Mouse (Mus musculus): ENCODE results near the gene Jchain. TPM values are rescaled to one million over a fixed set of nuclear protein-coding genes. Genes with fewer than 3 reads are reported as not detected.

The Jchain gene
- polyA plus RNA-seq, 1 experiment from 2014 or later, result not detected

- no peaks in the 10 kb centered on the region for H3K27me3 ChIP-seq (ENCODE audit: control insufficient read depth, insufficient read depth, low read length)
- 59% methylated on average over 5 of the region's 5 CpGs for WGBS (ENCODE audit: insufficient replicate concordance)
- H3K4me3 ChIP-seq (ENCODE audit: low read depth, low read length), result no peak overlapping the region
- no peaks in the 10 kb centered on the region for H3K4me1 ChIP-seq (ENCODE audit: control insufficient read depth, insufficient read depth, low read length)
- no peaks in the 10 kb centered on the region for H3K36me3 ChIP-seq (ENCODE audit: control insufficient read depth, insufficient read depth, low read length)
- H3K9ac ChIP-seq (ENCODE audit: low read depth, low read length), result no peak overlapping the region
- no peaks in the 10 kb centered on the region for H3K9me3 ChIP-seq (replicated peaks; ENCODE audit: control insufficient read depth, low read length)
- no peak overlapping the region for H3K27ac ChIP-seq (ENCODE audit: low read depth, low read length)
- H3K4me2 ChIP-seq, result no peak overlapping the region
- ATAC-seq (replicated peaks; ENCODE audit: insufficient number of reproducible peaks, low FRiP score, low TSS enrichment), result no peak
Measured at GRCm38 (mm10) chr5:88542651-88543282, 15.1 kb upstream of the Jchain start.

- Histone ChIP-seq H3K4me3 (ENCODE audit: low read depth, low read length) (no peak overlapping the region), H3K36me3 (ENCODE audit: control insufficient read depth, insufficient read depth, low read length) (no peaks in the 10 kb centered on the region), H3K9me3 (replicated peaks; ENCODE audit: control insufficient read depth, low read length) (no peaks in the 10 kb centered on the region), H3K4me1 (ENCODE audit: control insufficient read depth, insufficient read depth, low read length) (no peaks in the 10 kb centered on the region), H3K27me3 (ENCODE audit: control insufficient read depth, insufficient read depth, low read length) (no peaks in the 10 kb centered on the region), H3K4me2 (no peak overlapping the region), H3K27ac (ENCODE audit: low read depth, low read length) (no peak overlapping the region), H3K9ac (ENCODE audit: low read depth, low read length) (no peak overlapping the region)
- no peak for ATAC-seq (replicated peaks; ENCODE audit: insufficient number of reproducible peaks, low FRiP score, low TSS enrichment)
Measured at GRCm38 (mm10) chr5:88540845-88541244, 13.2 kb upstream of the Jchain start.

- WGBS (ENCODE audit: insufficient replicate concordance), result 70% methylated on average over 3 of the region's 3 CpGs
- no peak for ATAC-seq (replicated peaks; ENCODE audit: insufficient number of reproducible peaks, low FRiP score, low TSS enrichment)
- no peaks in the 10 kb centered on the region for H3K27me3 ChIP-seq (ENCODE audit: control insufficient read depth, insufficient read depth, low read length)
- H3K4me1 ChIP-seq (ENCODE audit: control insufficient read depth, insufficient read depth, low read length), result peaks cover 6% of the 10 kb centered on the region; the same call in 1 of the 2 replicates
- H3K9me3 ChIP-seq (replicated peaks; ENCODE audit: control insufficient read depth, low read length), result no peaks in the 10 kb centered on the region
- no peak overlapping the region for H3K4me3 ChIP-seq (ENCODE audit: low read depth, low read length)
- H3K4me2 ChIP-seq, result no peak overlapping the region
- H3K36me3 ChIP-seq (ENCODE audit: control insufficient read depth, insufficient read depth, low read length), result no peaks in the 10 kb centered on the region
- no peak overlapping the region for H3K27ac ChIP-seq (ENCODE audit: low read depth, low read length)
- no peak overlapping the region for H3K9ac ChIP-seq (ENCODE audit: low read depth, low read length)
Measured at GRCm38 (mm10) chr5:88534697-88535096, 7.0 kb upstream of the Jchain start.

- no peak overlapping the region for H3K4me2 ChIP-seq
- no peak overlapping the region for H3K9ac ChIP-seq (ENCODE audit: low read depth, low read length)
- H3K4me3 ChIP-seq (ENCODE audit: low read depth, low read length), result no peak overlapping the region
- H3K9me3 ChIP-seq (replicated peaks; ENCODE audit: control insufficient read depth, low read length), result no peaks in the 10 kb centered on the region
- H3K27me3 ChIP-seq (ENCODE audit: control insufficient read depth, insufficient read depth, low read length), result no peaks in the 10 kb centered on the region
- no peak for ATAC-seq (replicated peaks; ENCODE audit: insufficient number of reproducible peaks, low FRiP score, low TSS enrichment)
- no peak overlapping the region for H3K27ac ChIP-seq (ENCODE audit: low read depth, low read length)
- peaks cover 6% of the 10 kb centered on the region; the same call in 1 of the 2 replicates for H3K4me1 ChIP-seq (ENCODE audit: control insufficient read depth, insufficient read depth, low read length)
- WGBS (ENCODE audit: insufficient replicate concordance), result 59% methylated on average over 1 of the region's 1 CpGs
- no peaks in the 10 kb centered on the region for H3K36me3 ChIP-seq (ENCODE audit: control insufficient read depth, insufficient read depth, low read length)
Measured at GRCm38 (mm10) chr5:88530908-88531307, 3.2 kb upstream of the Jchain start.

DNA sequence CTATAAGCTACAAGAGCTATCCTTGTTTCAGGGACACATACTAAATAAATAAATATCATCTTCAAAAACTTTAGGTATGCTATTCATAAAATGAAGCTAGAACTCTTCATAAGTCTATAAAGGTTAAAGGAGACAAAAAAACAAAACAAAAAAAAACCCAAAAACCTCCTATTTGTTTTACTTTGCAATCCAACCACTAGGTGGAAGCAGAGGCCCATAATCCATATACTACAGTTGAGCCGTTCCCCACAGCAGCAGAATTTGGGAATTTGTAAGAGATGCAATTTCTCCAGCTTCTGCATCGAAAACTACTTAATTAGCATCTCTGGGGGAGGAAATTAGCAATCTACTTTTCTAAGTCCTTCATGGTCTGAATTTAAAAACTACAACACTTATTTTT, 8.5 kb downstream of the Jchain start:
- H3K27ac ChIP-seq (ENCODE audit: low read depth, low read length), result no peak overlapping the region
- no peak overlapping the region for H3K9ac ChIP-seq (ENCODE audit: low read depth, low read length)
- 5% methylated on average over 2 of the region's 2 CpGs for WGBS (ENCODE audit: insufficient replicate concordance)
- H3K4me2 ChIP-seq, result no peak overlapping the region
- H3K4me3 ChIP-seq (ENCODE audit: low read depth, low read length), result no peak overlapping the region
- no peak for ATAC-seq (replicated peaks; ENCODE audit: insufficient number of reproducible peaks, low FRiP score, low TSS enrichment)
- no peaks in the 10 kb centered on the region for H3K27me3 ChIP-seq (ENCODE audit: control insufficient read depth, insufficient read depth, low read length)
- H3K4me1 ChIP-seq (ENCODE audit: control insufficient read depth, insufficient read depth, low read length), result no peaks in the 10 kb centered on the region
- H3K9me3 ChIP-seq (replicated peaks; ENCODE audit: control insufficient read depth, low read length), result no peaks in the 10 kb centered on the region
- no peaks in the 10 kb centered on the region for H3K36me3 ChIP-seq (ENCODE audit: control insufficient read depth, insufficient read depth, low read length)

DNA sequence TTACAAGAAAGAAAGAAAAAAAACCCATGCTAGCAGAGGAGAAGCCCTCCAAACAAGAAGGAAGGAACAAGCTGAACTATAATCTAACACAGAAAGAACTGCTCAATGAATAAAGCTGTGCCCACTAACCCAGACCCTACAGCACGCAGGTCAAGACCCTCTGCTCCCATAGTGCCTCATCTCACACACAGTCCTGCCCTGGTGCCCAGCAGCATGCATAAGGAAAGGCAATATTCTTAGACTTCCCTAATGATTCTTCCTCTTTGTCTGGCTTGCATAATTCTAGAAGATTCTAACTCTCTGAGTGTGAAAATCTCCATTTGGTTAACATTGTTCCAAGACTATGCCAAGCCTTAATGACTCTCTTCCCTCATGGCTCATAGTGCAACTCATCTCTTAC, 18.7 kb downstream of the Jchain start:
- no peaks in the 10 kb centered on the region for H3K4me1 ChIP-seq (ENCODE audit: control insufficient read depth, insufficient read depth, low read length)
- ATAC-seq (replicated peaks; ENCODE audit: insufficient number of reproducible peaks, low FRiP score, low TSS enrichment), result no peak
- H3K4me2 ChIP-seq, result no peak overlapping the region
- H3K4me3 ChIP-seq (ENCODE audit: low read depth, low read length), result no peak overlapping the region
- no peaks in the 10 kb centered on the region for H3K36me3 ChIP-seq (ENCODE audit: control insufficient read depth, insufficient read depth, low read length)
- H3K9me3 ChIP-seq (replicated peaks; ENCODE audit: control insufficient read depth, low read length), result no peaks in the 10 kb centered on the region
- no peak overlapping the region for H3K9ac ChIP-seq (ENCODE audit: low read depth, low read length)
- no peaks in the 10 kb centered on the region for H3K27me3 ChIP-seq (ENCODE audit: control insufficient read depth, insufficient read depth, low read length)
- WGBS (ENCODE audit: insufficient replicate concordance), result 77% methylated on average over 1 of the region's 1 CpGs
- H3K27ac ChIP-seq (ENCODE audit: low read depth, low read length), result no peak overlapping the region

GRCm38 (mm10) chr5:88508555-88508954, 19.1 kb downstream of the Jchain start:
- 64% methylated on average over 1 of the region's 1 CpGs for WGBS (ENCODE audit: insufficient replicate concordance)
- no peaks in the 10 kb centered on the region for H3K9me3 ChIP-seq (replicated peaks; ENCODE audit: control insufficient read depth, low read length)
- H3K27me3 ChIP-seq (ENCODE audit: control insufficient read depth, insufficient read depth, low read length), result no peaks in the 10 kb centered on the region
- no peak for ATAC-seq (replicated peaks; ENCODE audit: insufficient number of reproducible peaks, low FRiP score, low TSS enrichment)
- no peak overlapping the region for H3K9ac ChIP-seq (ENCODE audit: low read depth, low read length)
- no peak overlapping the region for H3K27ac ChIP-seq (ENCODE audit: low read depth, low read length)
- no peak overlapping the region for H3K4me2 ChIP-seq
- no peaks in the 10 kb centered on the region for H3K36me3 ChIP-seq (ENCODE audit: control insufficient read depth, insufficient read depth, low read length)
- H3K4me1 ChIP-seq (ENCODE audit: control insufficient read depth, insufficient read depth, low read length), result no peaks in the 10 kb centered on the region
- H3K4me3 ChIP-seq (ENCODE audit: low read depth, low read length), result no peak overlapping the region

DNA sequence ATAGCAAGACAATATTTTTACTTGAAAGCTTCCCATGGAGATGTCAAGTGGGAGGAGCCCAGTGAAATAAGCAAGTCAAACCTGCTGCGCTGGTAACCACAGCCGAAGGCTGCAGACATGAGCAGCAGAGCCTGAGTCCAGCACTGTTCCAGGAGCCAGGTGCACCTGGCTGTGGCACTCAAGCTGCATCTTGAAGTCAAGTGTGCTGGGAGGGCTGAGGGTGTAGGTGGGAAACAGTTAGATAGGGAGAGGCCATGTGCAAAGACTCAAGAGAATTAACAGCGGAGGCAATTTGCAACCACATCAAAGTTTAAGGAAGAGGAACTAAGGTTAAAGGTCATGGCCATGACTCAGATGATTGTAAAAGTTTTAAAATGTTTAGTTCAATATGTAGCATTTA, 27.9 kb downstream of the Jchain start:
- no peak overlapping the region for H3K9ac ChIP-seq (ENCODE audit: low read depth, low read length)
- no peaks in the 10 kb centered on the region for H3K4me1 ChIP-seq (ENCODE audit: control insufficient read depth, insufficient read depth, low read length)
- no peaks in the 10 kb centered on the region for H3K27me3 ChIP-seq (ENCODE audit: control insufficient read depth, insufficient read depth, low read length)
- ATAC-seq (replicated peaks; ENCODE audit: insufficient number of reproducible peaks, low FRiP score, low TSS enrichment), result no peak
- H3K4me3 ChIP-seq (ENCODE audit: low read depth, low read length), result no peak overlapping the region
- no peak overlapping the region for H3K4me2 ChIP-seq
- no peaks in the 10 kb centered on the region for H3K36me3 ChIP-seq (ENCODE audit: control insufficient read depth, insufficient read depth, low read length)
- WGBS (ENCODE audit: insufficient replicate concordance), result 86% methylated on average over 3 of the region's 3 CpGs
- no peaks in the 10 kb centered on the region for H3K9me3 ChIP-seq (replicated peaks; ENCODE audit: control insufficient read depth, low read length)
- H3K27ac ChIP-seq (ENCODE audit: low read depth, low read length), result no peak overlapping the region

- Histone ChIP-seq H3K4me2 (no peak overlapping the region), H3K27me3 (ENCODE audit: control insufficient read depth, insufficient read depth, low read length) (no peaks in the 10 kb centered on the region), H3K36me3 (ENCODE audit: control insufficient read depth, insufficient read depth, low read length) (no peaks in the 10 kb centered on the region), H3K9me3 (replicated peaks; ENCODE audit: control insufficient read depth, low read length) (no peaks in the 10 kb centered on the region), H3K4me3 (ENCODE audit: low read depth, low read length) (no peak overlapping the region), H3K4me1 (ENCODE audit: control insufficient read depth, insufficient read depth, low read length) (no peaks in the 10 kb centered on the region), H3K27ac (ENCODE audit: low read depth, low read length) (no peak overlapping the region), H3K9ac (ENCODE audit: low read depth, low read length) (no peak overlapping the region)
- WGBS (ENCODE audit: insufficient replicate concordance), result 80% methylated on average over 5 of the region's 5 CpGs
- ATAC-seq (replicated peaks; ENCODE audit: insufficient number of reproducible peaks, low FRiP score, low TSS enrichment), result no peak
Measured at GRCm38 (mm10) chr5:88491111-88491510, 36.6 kb downstream of the Jchain start.
